Mouse (Mus musculus) heart, adult 2 months (tissue): ENCODE data around the gene Ssh3.

Source experiments
- CTCF ChIP-seq: fragments of 200-600 bp; IDR thresholded peaks from 2 replicates; pipeline ENCODE4 v1.8.1; 2022; ENCODE audit warnings: antibody characterized with exemption, mild to moderate bottlenecking, moderate library complexity
- POLR2A ChIP-seq: fragments of 200-500 bp; IDR thresholded peaks from 2 replicates; pipeline ENCODE4 v1.6.1; 2011; ENCODE audit warnings: mild to moderate bottlenecking, low read depth, low read length, control low read depth; ENCODE audit not compliant: insufficient read depth

DNA sequence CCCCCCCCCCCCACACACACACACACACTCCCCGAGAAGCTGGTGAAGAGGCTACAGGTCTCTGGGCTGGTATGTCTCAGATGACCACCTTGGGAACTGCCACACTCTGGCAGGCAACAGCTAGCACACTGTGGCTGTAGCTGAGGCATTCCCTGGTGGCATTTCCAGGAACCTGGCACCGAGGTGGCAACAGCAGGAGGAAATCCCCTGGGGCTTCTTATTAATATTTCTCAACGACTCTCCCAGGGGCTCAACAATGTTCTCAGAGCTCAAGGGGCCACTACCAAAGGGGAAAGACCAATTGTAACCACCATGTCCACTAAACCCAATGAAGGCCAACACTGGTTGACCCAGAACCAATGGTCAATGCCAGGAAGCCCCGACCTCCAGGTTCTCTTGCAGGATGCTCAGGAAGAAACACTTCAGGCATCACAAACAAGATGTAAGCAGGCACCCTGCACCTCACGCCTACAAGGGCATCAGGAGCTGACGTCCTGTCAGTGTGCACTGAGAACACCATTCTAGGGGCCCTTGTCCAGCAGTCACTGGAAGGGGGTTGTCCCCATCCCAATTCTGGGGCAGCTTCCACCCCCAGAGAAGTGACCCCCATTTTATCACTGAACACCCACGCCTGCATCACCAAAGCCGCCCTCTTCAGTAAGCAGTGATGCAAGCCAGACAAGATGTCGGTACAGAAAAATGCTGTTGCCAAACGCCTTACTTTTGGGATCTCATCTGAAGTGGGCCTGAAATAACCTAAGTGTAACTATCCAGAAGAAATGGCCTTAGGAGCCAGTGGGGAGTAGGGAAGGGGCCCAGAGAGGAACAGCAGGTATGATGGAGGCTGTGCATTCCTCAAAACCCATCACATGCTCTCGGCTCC is 32.1 kb upstream of the Ssh3 start:
- TF ChIP-seq POLR2A, result no peak
- TF ChIP-seq CTCF, result no peak
